Mouse (Mus musculus) liver, postnatal 0 days (tissue): ENCODE measurements around the gene Blcap.

Experiments used
- CTCF ChIP-seq: sonication (generic); IDR thresholded peaks from 2 replicates; pipeline ENCODE4 v1.5.1; 2016; ENCODE audit warnings: antibody characterized with exemption, low read depth
- EP300 ChIP-seq: IDR thresholded peaks from 2 replicates; pipeline ENCODE4 v1.6.1; 2016; ENCODE audit warnings: antibody characterized with exemption, low read depth, mild to moderate bottlenecking

DNA sequence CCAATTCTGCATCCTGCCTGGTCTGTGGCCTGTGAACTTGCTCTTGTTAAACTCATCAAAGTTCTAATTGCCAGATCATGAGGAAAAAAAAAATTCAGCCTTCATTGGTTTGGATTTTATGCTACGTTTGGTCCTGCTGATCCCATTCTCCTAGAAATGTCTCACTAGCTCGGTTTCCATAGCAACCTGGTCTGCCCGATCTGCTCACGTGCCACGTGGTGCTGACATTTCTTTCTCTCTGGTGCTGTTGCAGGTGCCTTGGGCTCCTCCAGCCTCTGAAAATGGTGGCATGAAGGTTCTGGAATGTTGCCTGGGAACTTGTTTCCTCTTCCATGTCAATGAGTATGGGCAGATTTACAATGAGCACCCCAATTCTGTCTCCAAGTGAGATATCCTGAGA lies 50.6 kb downstream of the Blcap start:
- TF ChIP-seq EP300 (no peak), CTCF (no peak)
